Mouse (Mus musculus) thymus, postnatal 4 days (tissue): ENCODE data around the gene Yy1.

Source experiments
- DNase-seq: peaks from one replicate; pipeline ENCODE4 v3.0.0; 2021

Yy1 gene

GRCm38 (mm10) chr12:108869575-108869974 is 76.8 kb downstream of the Yy1 start:
- DNase-seq: peak; percentile 61
